Mouse (Mus musculus) ES-Bruce4 (cell line): ENCODE measurements at regions not wholly inside any gene's neighbourhood (a gene's known extent, or its start where the extent isn't known, plus 50 kb on each side); places are given as distances from the start of the nearest gene placed in this dataset.

Experiments used
- H3K27ac ChIP-seq: 2 replicates; pipeline ENCODE4 v1.5.1; 2012; ENCODE audit warnings: low read length, inconsistent platforms; ENCODE audit not compliant: insufficient read depth
- H3K27me3 ChIP-seq: 2 replicates; pipeline ENCODE4 v1.6.1; 2012; ENCODE audit warnings: mild to moderate bottlenecking, low read length, inconsistent platforms; ENCODE audit not compliant: control insufficient read depth, poor library complexity, insufficient read depth, severe bottlenecking
- H3K36me3 ChIP-seq: 2 replicates; pipeline ENCODE4 v1.6.1; 2012; ENCODE audit warnings: inconsistent platforms, mild to moderate bottlenecking, low read length, moderate library complexity; ENCODE audit not compliant: control insufficient read depth, poor library complexity, insufficient read depth, severe bottlenecking
- H3K4me1 ChIP-seq: one replicate; pipeline ENCODE4 v1.8.1; 2011; ENCODE audit warnings: low read length; ENCODE audit not compliant: control insufficient read depth, insufficient read depth
- H3K4me3 ChIP-seq: 2 replicates; pipeline ENCODE4 v1.5.1; 2011; ENCODE audit warnings: low read depth, mild to moderate bottlenecking, low read length
- H3K9ac ChIP-seq: 2 replicates; pipeline ENCODE4 v1.6.1; 2012; ENCODE audit warnings: low read depth, mild to moderate bottlenecking, inconsistent platforms; ENCODE audit not compliant: poor library complexity, severe bottlenecking
- H3K9me3 ChIP-seq: replicated peaks from 2 replicates; pipeline ENCODE4 v1.6.1; 2012; ENCODE audit warnings: mild to moderate bottlenecking, low read length, inconsistent platforms; ENCODE audit not compliant: control insufficient read depth, poor library complexity, insufficient read depth, severe bottlenecking
- CTCF ChIP-seq: IDR thresholded peaks from one replicate; pipeline ENCODE4 v1.8.1; 2011; ENCODE audit warnings: low read depth, low read length
- EP300 ChIP-seq: IDR thresholded peaks from 2 replicates; pipeline ENCODE4 v1.6.1; 2011; ENCODE audit warnings: low read depth, low read length; ENCODE audit not compliant: insufficient read depth
- POLR2A ChIP-seq: IDR thresholded peaks from one replicate; pipeline ENCODE4 v1.8.1; 2011; ENCODE audit warnings: low read length; ENCODE audit not compliant: insufficient read depth

GRCm38 (mm10) chr9:33356621-33357020 lies 720.6 kb downstream of the Ets1 start:
- Histone ChIP-seq H3K4me3 (no peak overlapping the region), H3K27ac (no peak overlapping the region), H3K9me3 (no peaks in the 10 kb centered on the region), H3K4me1 (no peaks in the 10 kb centered on the region), H3K36me3 (no peaks in the 10 kb centered on the region), H3K9ac (no peak overlapping the region), H3K27me3 (no peaks in the 10 kb centered on the region)
- TF ChIP-seq EP300 (no peak), CTCF (no peak), POLR2A (no peak)

- H3K4me3 ChIP-seq, result no peak overlapping the region
- no peaks in the 10 kb centered on the region for H3K27me3 ChIP-seq
- H3K36me3 ChIP-seq, result no peaks in the 10 kb centered on the region
- no peak overlapping the region for H3K9ac ChIP-seq
- TF ChIP-seq CTCF, result no peak
- TF ChIP-seq POLR2A, result no peak
- no peak for TF ChIP-seq EP300
- no peaks in the 10 kb centered on the region for H3K9me3 ChIP-seq
- no peaks in the 10 kb centered on the region for H3K4me1 ChIP-seq
- no peak overlapping the region for H3K27ac ChIP-seq
These were observed 724.9 kb downstream of the Ets1 start for GRCm38 (mm10) chr9:33360966-33361365.

GRCm38 (mm10) chr9:33389170-33389569 lies 753.1 kb downstream of the Ets1 start:
- no peak overlapping the region for H3K4me3 ChIP-seq
- H3K27me3 ChIP-seq, result no peaks in the 10 kb centered on the region
- H3K27ac ChIP-seq, result no peak overlapping the region
- no peaks in the 10 kb centered on the region; the same call in 1 of the 2 replicates for H3K9me3 ChIP-seq
- H3K4me1 ChIP-seq, result no peaks in the 10 kb centered on the region
- no peaks in the 10 kb centered on the region for H3K36me3 ChIP-seq
- no peak for TF ChIP-seq CTCF
- no peak for TF ChIP-seq EP300
- TF ChIP-seq POLR2A, result no peak
- no peak overlapping the region for H3K9ac ChIP-seq

GRCm38 (mm10) chr9:33404691-33405090 lies 768.7 kb downstream of the Ets1 start:
- TF ChIP-seq EP300, result no peak
- TF ChIP-seq POLR2A, result no peak
- no peak for TF ChIP-seq CTCF
- H3K4me3 ChIP-seq, result no peak overlapping the region
- 0 out of 2 replicates have a peak, but pooled peaks cover 2% of the 10 kb centered on the region for H3K9me3 ChIP-seq
- H3K9ac ChIP-seq, result no peak overlapping the region
- H3K36me3 ChIP-seq, result no peaks in the 10 kb centered on the region
- no peaks in the 10 kb centered on the region for H3K4me1 ChIP-seq
- H3K27ac ChIP-seq, result no peak overlapping the region
- peaks cover 1% of the 10 kb centered on the region for H3K27me3 ChIP-seq

GRCm38 (mm10) chr9:33407517-33407916 lies 771.5 kb downstream of the Ets1 start:
- Histone ChIP-seq H3K9ac (no peak overlapping the region), H3K36me3 (no peaks in the 10 kb centered on the region), H3K9me3 (no peaks in the 10 kb centered on the region), H3K27ac (no peak overlapping the region), H3K4me3 (no peak overlapping the region), H3K27me3 (no peaks in the 10 kb centered on the region), H3K4me1 (no peaks in the 10 kb centered on the region)
- TF ChIP-seq POLR2A, result no peak
- TF ChIP-seq CTCF, result no peak
- TF ChIP-seq EP300, result no peak

GRCm38 (mm10) chr9:33423781-33424180 lies 787.8 kb downstream of the Ets1 start:
- Histone ChIP-seq H3K36me3 (no peaks in the 10 kb centered on the region), H3K27me3 (no peaks in the 10 kb centered on the region), H3K27ac (no peak overlapping the region), H3K4me1 (no peaks in the 10 kb centered on the region), H3K4me3 (no peak overlapping the region), H3K9ac (no peak overlapping the region), H3K9me3 (no peaks in the 10 kb centered on the region)
- TF ChIP-seq POLR2A (no peak), EP300 (no peak), CTCF (no peak)
